Mouse (Mus musculus) hindbrain, embryonic 14.5 days (tissue): ENCODE data around the gene Dhx15. TPM values are rescaled to one million over a fixed set of nuclear protein-coding genes. Genes with fewer than 3 reads are reported as not detected.
A peak's percentile ranks its signal among the peaks of the same experiment; 100 is the strongest.

Source experiments
- ATAC-seq: fragments of 200-750 bp; cut with Nextera tagmentation; 2 replicates; pipeline ENCODE4 v1.8.0; 2017; ENCODE audit warnings: moderate number of reproducible peaks, mild to moderate bottlenecking, moderate TSS enrichment, moderate library complexity; ENCODE audit not compliant: low FRiP score
- DNase-seq: peaks from one replicate; pipeline ENCODE4 v3.0.0-alpha.2; 2015; ENCODE audit warnings: low spot score
- H3K27ac ChIP-seq: fragments of 300-500 bp; sonication (generic); 2 replicates; pipeline ENCODE4 v1.5.1; 2014; ENCODE audit warnings: mild to moderate bottlenecking, moderate library complexity
- H3K27me3 ChIP-seq: fragments of 300-500 bp; sonication (generic); 2 replicates; pipeline ENCODE4 v1.6.1; 2014; ENCODE audit warnings: mild to moderate bottlenecking, low read length, mixed read lengths; ENCODE audit not compliant: control insufficient read depth, insufficient read depth
- H3K36me3 ChIP-seq: fragments of 300-500 bp; sonication (generic); replicated peaks from 2 replicates; pipeline ENCODE4 v1.6.1; 2014; ENCODE audit not compliant: control insufficient read depth, insufficient read depth
- H3K4me1 ChIP-seq: fragments of 300-500 bp; sonication (generic); replicated peaks from 2 replicates; pipeline ENCODE4 v1.6.1; 2014; ENCODE audit warnings: antibody characterized with exemption, low read length, mixed read lengths; ENCODE audit not compliant: control insufficient read depth, insufficient read depth
- H3K4me2 ChIP-seq: fragments of 300-500 bp; sonication (generic); replicated peaks from 2 replicates; pipeline ENCODE4 v1.6.1; 2014; ENCODE audit warnings: mild to moderate bottlenecking, moderate library complexity
- H3K4me3 ChIP-seq: fragments of 300-500 bp; sonication (generic); replicated peaks from 2 replicates; pipeline ENCODE4 v1.5.1; 2014; ENCODE audit warnings: mild to moderate bottlenecking, low read length
- H3K9ac ChIP-seq: fragments of 300-500 bp; sonication (generic); 2 replicates; pipeline ENCODE4 v1.6.1; 2014
- H3K9me3 ChIP-seq: fragments of 300-500 bp; sonication (generic); 2 replicates; pipeline ENCODE4 v1.6.1; 2016; ENCODE audit warnings: low read length; ENCODE audit not compliant: control insufficient read depth
- WGBS: fragments of 180-500 bp; shearing (Covaris S2); extraction: QIAGEN DNeasy Blood & Tissue Kit; methylation state at CpG from one replicate; pipeline ENCODE4 v1.1.7; 2014; 5-methylcytosine and 5-hydroxymethylcytosine counted together
- polyA plus RNA-seq: library from polyadenylated mRNA; unstranded; fragments of >200 nt; fragmentation: Nextera tagmentation; extraction: Ambion mirVana; gene quantifications from 2 replicates; pipeline ENCODE4 v1.2.1, GENCODE M21; 2014

The Dhx15 gene
- polyA plus RNA-seq, 1 experiment from 2014 or later = 62.8 TPM

DNA sequence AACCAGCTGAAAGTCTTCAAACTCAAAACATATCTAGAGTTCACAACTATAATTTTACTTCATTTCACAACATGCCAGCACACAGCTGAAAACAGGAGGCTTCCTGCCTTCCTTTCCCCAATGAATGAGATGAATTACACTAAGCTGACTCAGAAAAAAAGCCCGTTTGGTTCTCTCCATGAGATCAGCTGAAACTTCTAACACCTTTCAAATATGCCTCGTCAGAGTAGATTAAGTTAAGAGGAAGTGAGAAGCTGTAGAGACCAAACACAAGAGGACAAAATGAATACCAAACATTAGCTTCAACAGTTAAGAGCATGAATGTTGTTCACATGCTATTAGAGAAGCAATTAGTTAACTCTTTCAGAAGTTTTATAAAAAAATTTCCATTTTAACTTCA, 21.8 kb downstream of the Dhx15 start:
- H3K4me1 ChIP-seq = no peaks in the 10 kb centered on the region
- WGBS = 49% methylated on average over 2 of the region's 2 CpGs
- H3K4me2 ChIP-seq = no peak overlapping the region
- H3K36me3 ChIP-seq = peaks cover 58% of the 10 kb centered on the region
- DNase-seq (no peak), ATAC-seq (no peak)
- no peaks in the 10 kb centered on the region for H3K27me3 ChIP-seq
- H3K27ac ChIP-seq = no peak overlapping the region
- no peak overlapping the region for H3K9ac ChIP-seq
- H3K4me3 ChIP-seq = no peak overlapping the region
- no peaks in the 10 kb centered on the region for H3K9me3 ChIP-seq

DNA sequence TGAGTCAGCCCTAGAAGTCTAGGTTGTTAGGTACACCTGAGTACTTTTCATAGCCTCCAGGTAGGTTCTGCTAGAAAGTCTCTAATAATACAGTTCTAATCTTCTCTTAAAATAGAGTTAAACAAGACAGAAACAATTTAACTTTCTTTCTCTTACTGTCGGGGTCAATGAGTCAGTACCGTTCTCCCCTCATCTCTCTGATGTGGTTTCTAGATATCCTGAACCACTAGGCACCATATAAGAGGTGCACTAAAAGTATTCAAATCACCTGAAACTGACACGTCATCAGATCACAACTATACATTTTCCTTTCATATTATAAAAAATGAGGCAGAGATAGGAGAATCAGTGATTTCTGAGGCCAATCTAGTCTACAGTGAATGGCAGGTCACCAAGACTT, 41.2 kb downstream of the Dhx15 start:
- Histone ChIP-seq H3K4me3 (no peak overlapping the region), H3K4me1 (no peaks in the 10 kb centered on the region), H3K4me2 (no peak overlapping the region), H3K9me3 (no peaks in the 10 kb centered on the region), H3K36me3 (peaks cover 34% of the 10 kb centered on the region), H3K27me3 (no peaks in the 10 kb centered on the region), H3K27ac (no peak overlapping the region), H3K9ac (no peak overlapping the region)
- WGBS = 92% methylated on average over 3 of the region's 3 CpGs
- ATAC-seq = no peak
- DNase-seq = no peak

DNA sequence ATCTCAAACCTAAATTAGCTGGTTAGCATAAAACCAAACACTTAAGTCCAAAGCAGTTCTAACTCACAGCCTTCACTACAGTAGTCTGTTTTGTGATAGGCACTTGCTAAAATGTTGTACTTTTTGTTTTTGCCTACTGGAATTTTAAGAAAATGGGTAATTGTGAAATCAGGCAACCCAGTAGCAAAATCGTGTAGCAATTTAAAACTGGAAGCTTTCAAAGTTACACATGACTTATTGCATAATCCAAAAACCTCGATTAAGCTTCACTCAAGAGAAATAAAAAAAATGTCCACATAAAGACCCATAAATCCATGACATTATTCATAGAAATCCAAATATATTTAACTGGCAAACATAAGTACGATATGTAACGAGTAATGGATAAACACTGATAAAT, 43.2 kb downstream of the Dhx15 start:
- ATAC-seq (no peak), DNase-seq (no peak)
- Histone ChIP-seq H3K27ac (no peak overlapping the region), H3K9ac (no peak overlapping the region), H3K36me3 (peaks cover 39% of the 10 kb centered on the region), H3K4me2 (no peak overlapping the region), H3K9me3 (no peaks in the 10 kb centered on the region), H3K4me1 (no peaks in the 10 kb centered on the region), H3K27me3 (no peaks in the 10 kb centered on the region), H3K4me3 (no peak overlapping the region)
- WGBS = 93% methylated on average over 4 of the region's 4 CpGs

DNA sequence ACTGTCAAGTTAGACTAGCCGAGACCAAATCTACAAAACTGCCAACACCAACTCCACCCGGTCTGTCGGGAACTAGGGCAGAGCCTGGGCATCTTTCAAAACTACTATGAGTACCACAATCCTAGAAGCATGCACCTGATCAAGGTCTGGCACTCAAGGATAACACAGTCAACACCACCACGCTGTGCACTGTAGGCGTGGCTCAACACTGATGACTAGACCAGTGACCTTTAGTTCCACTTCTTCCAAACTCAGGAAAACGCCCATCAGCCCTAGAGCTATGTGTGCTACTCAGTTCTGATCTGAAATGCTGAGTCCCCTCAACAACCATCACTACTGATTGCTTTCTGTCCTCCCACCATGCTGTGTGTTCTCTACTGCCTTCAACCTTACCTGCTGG, 44.6 kb downstream of the Dhx15 start:
- H3K27me3 ChIP-seq = no peaks in the 10 kb centered on the region

DNA sequence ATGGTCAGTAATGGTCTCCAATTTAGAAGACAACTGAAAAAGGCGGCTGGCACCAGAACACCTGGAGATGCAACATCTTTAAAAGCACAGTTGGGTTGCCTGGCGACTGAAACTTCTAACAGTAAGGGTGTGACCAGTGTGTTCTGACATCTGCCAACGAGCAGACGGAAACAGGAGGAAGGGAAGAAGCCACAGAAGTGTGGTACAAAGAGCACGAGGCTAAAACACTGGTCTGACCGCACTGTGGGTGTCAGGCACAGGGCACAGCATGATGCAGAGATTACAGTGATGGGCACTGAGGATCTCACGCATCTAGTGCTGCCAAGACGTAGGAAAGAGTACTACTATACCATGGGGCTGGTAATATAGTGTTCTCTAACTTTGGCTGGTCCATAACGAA, 48.4 kb downstream of the Dhx15 start:
- no peak overlapping the region for H3K27ac ChIP-seq
- no peaks in the 10 kb centered on the region for H3K4me1 ChIP-seq
- ATAC-seq (0 out of 2 replicates have a peak, but pooled peaks have one; percentile 10), DNase-seq (no peak)
- H3K4me2 ChIP-seq = no peak overlapping the region
- WGBS = 85% methylated on average over 9 of the region's 9 CpGs
- H3K9ac ChIP-seq = no peak overlapping the region
- no peak overlapping the region for H3K4me3 ChIP-seq
- no peaks in the 10 kb centered on the region for H3K9me3 ChIP-seq
- H3K27me3 ChIP-seq = no peaks in the 10 kb centered on the region
- peaks cover 19% of the 10 kb centered on the region for H3K36me3 ChIP-seq

More for the DNA sequence above, 44.6 kb downstream of the Dhx15 start:
- no peaks in the 10 kb centered on the region for H3K9me3 ChIP-seq
- H3K9ac ChIP-seq = no peak overlapping the region
- H3K36me3 ChIP-seq = peaks cover 28% of the 10 kb centered on the region; the same call in 1 of the 2 replicates
- DNase-seq = no peak
- H3K4me3 ChIP-seq = no peak overlapping the region
- H3K27ac ChIP-seq = no peak overlapping the region
- no peak for ATAC-seq
- WGBS = 90% methylated on average over 6 of the region's 6 CpGs
- no peaks in the 10 kb centered on the region for H3K4me1 ChIP-seq
- H3K4me2 ChIP-seq = no peak overlapping the region

DNA sequence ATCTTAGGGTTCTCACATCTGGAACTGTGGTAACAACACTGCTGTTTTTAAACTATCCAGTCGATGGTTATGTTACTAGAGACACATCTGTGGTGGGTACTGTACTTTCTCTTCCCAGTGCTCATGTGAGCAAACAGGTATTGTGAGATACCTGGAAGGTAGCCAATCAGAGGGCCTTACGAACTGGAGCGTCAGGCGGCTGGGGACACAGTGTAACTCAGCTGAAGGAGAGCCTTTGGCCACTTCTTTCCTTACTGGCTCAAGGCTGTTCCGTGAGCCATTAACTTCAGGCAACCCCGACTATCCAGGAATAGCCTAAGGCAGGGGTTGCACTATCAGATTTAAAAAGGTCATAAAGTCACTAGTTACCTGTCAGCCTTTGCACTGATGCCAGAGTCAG, 51.5 kb downstream of the Dhx15 start:
- no peak for DNase-seq
- H3K27me3 ChIP-seq = no peaks in the 10 kb centered on the region
- no peaks in the 10 kb centered on the region for H3K9me3 ChIP-seq
- H3K4me1 ChIP-seq = no peaks in the 10 kb centered on the region
- peaks cover 9% of the 10 kb centered on the region for H3K36me3 ChIP-seq
- no peak overlapping the region for H3K27ac ChIP-seq
- no peak overlapping the region for H3K4me2 ChIP-seq
- ATAC-seq = no peak
- H3K4me3 ChIP-seq = no peak overlapping the region
- no peak overlapping the region for H3K9ac ChIP-seq
- WGBS = 94% methylated on average over 6 of the region's 6 CpGs

DNA sequence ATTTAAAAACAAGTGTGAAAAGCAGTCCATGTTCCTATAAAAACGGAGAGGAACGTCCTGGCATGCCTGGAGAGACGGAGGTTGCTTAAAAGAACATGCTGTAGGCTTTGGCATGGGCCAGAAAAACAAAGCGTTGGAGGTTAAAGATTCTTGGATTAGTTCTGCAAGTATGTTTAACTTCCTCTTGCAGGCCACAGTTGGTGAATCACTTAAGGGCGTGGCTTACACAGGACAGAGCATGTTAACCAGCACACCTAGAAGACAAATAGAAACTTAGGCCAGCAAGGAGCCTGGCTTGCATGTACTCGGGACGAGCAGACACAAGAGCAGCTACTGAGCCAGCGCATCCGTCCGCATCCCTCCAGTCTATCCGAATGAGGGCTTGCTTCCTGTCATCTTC, 52.2 kb downstream of the Dhx15 start:
- peaks cover 8% of the 10 kb centered on the region for H3K36me3 ChIP-seq
- ATAC-seq = no peak
- no peak overlapping the region for H3K4me2 ChIP-seq
- no peaks in the 10 kb centered on the region for H3K27me3 ChIP-seq
- no peak overlapping the region for H3K9ac ChIP-seq
- H3K9me3 ChIP-seq = no peaks in the 10 kb centered on the region
- no peak overlapping the region for H3K27ac ChIP-seq
- DNase-seq = no peak
- 96% methylated on average over 11 of the region's 11 CpGs for WGBS
- no peaks in the 10 kb centered on the region for H3K4me1 ChIP-seq
- no peak overlapping the region for H3K4me3 ChIP-seq

DNA sequence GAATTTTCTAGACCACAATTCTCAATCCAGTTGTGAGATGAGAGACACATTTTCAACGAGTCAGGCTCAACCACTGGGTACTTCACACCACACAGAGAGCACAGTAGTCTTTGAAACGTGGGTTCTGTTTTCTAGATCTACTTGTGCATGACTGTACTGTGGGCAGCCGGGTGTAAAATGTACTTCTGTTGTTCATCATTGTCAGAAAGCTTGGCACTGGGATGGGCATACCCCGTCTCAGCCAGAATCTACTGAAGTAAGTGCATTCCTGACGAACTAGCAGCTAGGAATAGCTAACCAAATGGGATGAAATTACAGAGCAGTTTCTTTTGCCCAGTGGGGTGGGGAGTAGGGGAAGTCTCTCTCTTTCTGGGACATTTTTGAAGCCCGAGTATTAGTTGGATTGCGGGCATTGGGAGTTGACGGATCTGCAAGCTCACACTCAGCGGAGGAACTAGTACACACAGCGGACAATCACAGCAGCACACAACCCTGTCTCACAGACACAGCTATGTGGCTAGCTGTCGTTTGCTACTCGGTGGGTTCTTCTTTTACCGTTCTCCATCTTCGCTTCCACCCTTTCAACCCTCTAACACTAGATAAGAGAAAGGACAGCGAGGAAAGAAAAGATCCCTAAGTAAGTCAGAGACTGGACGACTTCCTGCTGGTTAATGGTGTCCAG, 54.7 kb downstream of the Dhx15 start:
- no peak for ATAC-seq
- H3K9me3 ChIP-seq = no peaks in the 10 kb centered on the region
- H3K4me2 ChIP-seq = no peak overlapping the region
- H3K27ac ChIP-seq = no peak overlapping the region
- 84% methylated on average over 16 of the region's 16 CpGs for WGBS
- H3K4me1 ChIP-seq = no peaks in the 10 kb centered on the region
- DNase-seq = no peak
- no peak overlapping the region for H3K4me3 ChIP-seq
- no peak overlapping the region for H3K9ac ChIP-seq
- H3K36me3 ChIP-seq = peaks cover 4% of the 10 kb centered on the region; the same call in 1 of the 2 replicates
- no peaks in the 10 kb centered on the region for H3K27me3 ChIP-seq

DNA sequence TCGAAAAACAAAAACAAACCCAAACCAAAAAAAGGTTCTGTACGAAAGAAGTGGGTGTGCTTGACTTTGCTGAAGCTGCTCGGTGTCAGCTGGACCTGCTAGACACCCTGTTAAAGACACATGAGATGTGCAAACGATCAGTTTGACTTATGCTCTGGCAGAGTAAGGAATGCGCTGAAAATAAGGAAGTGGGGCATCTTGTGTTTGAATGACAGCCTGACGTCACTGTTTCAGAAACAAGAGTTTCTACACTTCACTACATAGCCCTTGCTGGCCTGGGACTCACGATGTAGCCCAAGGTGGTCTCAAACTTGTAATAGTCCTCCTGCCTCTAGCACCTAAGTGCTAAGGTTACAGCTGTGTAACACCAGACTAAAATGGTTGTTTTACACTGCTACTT, 57.5 kb downstream of the Dhx15 start:
- H3K9ac ChIP-seq = no peak overlapping the region
- DNase-seq = no peak
- no peaks in the 10 kb centered on the region for H3K9me3 ChIP-seq
- H3K27ac ChIP-seq = no peak overlapping the region
- H3K27me3 ChIP-seq = no peaks in the 10 kb centered on the region
- H3K4me1 ChIP-seq = no peaks in the 10 kb centered on the region
- no peak for ATAC-seq
- H3K4me2 ChIP-seq = no peak overlapping the region
- H3K36me3 ChIP-seq = 0 out of 2 replicates have a peak, but pooled peaks cover 4% of the 10 kb centered on the region
- 95% methylated on average over 7 of the region's 7 CpGs for WGBS
- H3K4me3 ChIP-seq = no peak overlapping the region

DNA sequence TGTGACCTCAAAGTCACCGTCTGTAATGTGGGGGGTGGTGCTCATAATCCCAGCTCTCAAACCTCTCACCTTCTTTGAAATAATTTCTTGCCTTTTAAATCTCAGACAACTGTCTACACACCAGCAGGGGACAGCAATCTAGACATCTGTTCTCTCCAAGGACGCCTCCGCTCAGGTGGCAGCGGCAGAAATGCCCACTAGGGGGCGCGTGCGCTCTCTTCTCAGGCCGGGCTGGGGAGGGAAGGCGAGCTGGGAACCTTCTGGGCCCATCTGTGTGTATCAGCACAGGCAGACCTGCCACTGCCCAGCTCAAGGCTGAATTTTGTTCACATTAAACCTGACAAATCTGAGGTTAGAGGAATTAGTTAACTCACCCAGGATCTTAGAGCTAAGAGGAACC, 58.2 kb downstream of the Dhx15 start:
- Histone ChIP-seq H3K4me3 (no peak overlapping the region), H3K36me3 (no peaks in the 10 kb centered on the region), H3K27me3 (no peaks in the 10 kb centered on the region), H3K9ac (no peak overlapping the region), H3K4me2 (no peak overlapping the region), H3K4me1 (no peaks in the 10 kb centered on the region), H3K9me3 (no peaks in the 10 kb centered on the region), H3K27ac (no peak overlapping the region)
- 14% methylated on average over 9 of the region's 9 CpGs for WGBS
- DNase-seq (peak; percentile 48), ATAC-seq (peak; percentile 52; the same call in 1 of the 2 replicates)
